Mouse (Mus musculus) cerebellum, postnatal 25 days (tissue): ENCODE measurements at regions not wholly inside any gene's neighbourhood (a gene's known extent, or its start where the extent isn't known, plus 50 kb on each side); places are given as distances from the start of the nearest gene placed in this dataset.
A peak's percentile ranks its signal among the peaks of the same experiment; 100 is the strongest.

Experiments
- DNase-seq, 2 experiments: peaks; one replicate each; pipeline ENCODE4 v3.0.0; 2021; ENCODE audit warnings: mixed read lengths in 2 of 2

GRCm38 (mm10) chr2:92752794-92753193 lies 153.3 kb downstream of the Chst1 start:
- no peak for DNase-seq

GRCm38 (mm10) chr2:92754505-92755280 lies 155.2 kb downstream of the Chst1 start:
- no peak for DNase-seq

- DNase-seq = no peak
Measured at GRCm38 (mm10) chr2:92756491-92756890, 157.0 kb downstream of the Chst1 start.

- no peak for DNase-seq
Measured at GRCm38 (mm10) chr2:92758775-92759174, 156.1 kb upstream of the Syt13 start.

- DNase-seq = no peak
Measured at GRCm38 (mm10) chr2:92763881-92764635, 150.8 kb upstream of the Syt13 start.

GRCm38 (mm10) chr2:92767476-92768005 lies 147.4 kb upstream of the Syt13 start:
- DNase-seq = no peak

GRCm38 (mm10) chr2:92768088-92768487 lies 146.8 kb upstream of the Syt13 start:
- DNase-seq = peak; percentile 62 to 75

GRCm38 (mm10) chr2:92769061-92769460 lies 145.8 kb upstream of the Syt13 start:
- no peak for DNase-seq

GRCm38 (mm10) chr2:92770098-92770497 lies 144.8 kb upstream of the Syt13 start:
- DNase-seq = no peak

GRCm38 (mm10) chr2:92772623-92773022 lies 142.3 kb upstream of the Syt13 start:
- peak; percentile 59 to 66 for DNase-seq

- peak in 1 of 2 experiments; percentile 0 for DNase-seq
Measured at GRCm38 (mm10) chr2:92776497-92776896, 138.4 kb upstream of the Syt13 start.

GRCm38 (mm10) chr2:92779101-92779500 lies 135.8 kb upstream of the Syt13 start:
- no peak for DNase-seq

- no peak for DNase-seq
Measured at GRCm38 (mm10) chr2:92780021-92780420, 134.9 kb upstream of the Syt13 start.

- DNase-seq = no peak
Measured at GRCm38 (mm10) chr2:92781451-92781850, 133.4 kb upstream of the Syt13 start.

GRCm38 (mm10) chr2:92782621-92783020 lies 132.3 kb upstream of the Syt13 start:
- DNase-seq = no peak

- DNase-seq = no peak
Measured at GRCm38 (mm10) chr2:92784916-92785315, 130.0 kb upstream of the Syt13 start.

GRCm38 (mm10) chr2:92787925-92788410 lies 126.9 kb upstream of the Syt13 start:
- no peak for DNase-seq

GRCm38 (mm10) chr2:92788875-92789274 lies 126.0 kb upstream of the Syt13 start:
- DNase-seq = peak; percentile 54 to 66

- no peak for DNase-seq
Measured at GRCm38 (mm10) chr2:92790374-92790773, 124.5 kb upstream of the Syt13 start.

GRCm38 (mm10) chr2:92799770-92800169 lies 115.1 kb upstream of the Syt13 start:
- DNase-seq = no peak

GRCm38 (mm10) chr2:92800667-92801066 lies 114.2 kb upstream of the Syt13 start:
- peak; percentile 49 to 58 for DNase-seq

GRCm38 (mm10) chr2:92804916-92805315 lies 110.0 kb upstream of the Syt13 start:
- DNase-seq = no peak

- no peak for DNase-seq
Measured at GRCm38 (mm10) chr2:92805761-92806160, 109.1 kb upstream of the Syt13 start.
